Mouse (Mus musculus) liver, embryonic 14.5 days (tissue): Measurements from ENCODE around the gene G430095P16Rik. TPM values are rescaled to one million over a fixed set of nuclear protein-coding genes. Genes with fewer than 3 reads are reported as not detected.

Experiments
- ATAC-seq: fragments of 200-750 bp; cut with Nextera tagmentation; 2 replicates; pipeline ENCODE4 v1.8.0; 2017; ENCODE audit warnings: moderate number of reproducible peaks, mild to moderate bottlenecking, moderate library complexity; ENCODE audit not compliant: insufficient read depth
- DNase-seq, 3 experiments: peaks; one replicate each; pipeline ENCODE4 v3.0.0-alpha.2; 2012 to 2013; ENCODE audit warnings: low read depth in 3 of 3, low spot score in 3 of 3
- H3K27ac ChIP-seq: fragments of 300-500 bp; sonication (generic); 2 replicates; pipeline ENCODE4 v1.5.1; 2014; ENCODE audit warnings: moderate library complexity, mild to moderate bottlenecking, control low read depth, inconsistent platforms
- H3K27me3 ChIP-seq: fragments of 300-500 bp; sonication (generic); 2 replicates; pipeline ENCODE4 v1.6.1; 2014; ENCODE audit warnings: mild to moderate bottlenecking, low read length, moderate library complexity; ENCODE audit not compliant: control insufficient read depth, insufficient read depth
- H3K36me3 ChIP-seq: fragments of 300-500 bp; sonication (generic); replicated peaks from 2 replicates; pipeline ENCODE4 v1.6.1; 2014; ENCODE audit warnings: low read depth; ENCODE audit not compliant: control insufficient read depth, insufficient read depth
- H3K4me1 ChIP-seq, 2 experiments: fragments of 200-500 bp in 1 of 2; fragments of 300-500 bp in 1 of 2; sonication (generic) in 1 of 2; replicated peaks; 2 replicates each; pipeline ENCODE4 v1.6.1; 2012 to 2014; ENCODE audit warnings: antibody characterized with exemption in 1 of 2, inconsistent platforms in 1 of 2, low read length in 1 of 2; ENCODE audit not compliant: control insufficient read depth in 2 of 2, insufficient read depth in 2 of 2
- H3K4me2 ChIP-seq: fragments of 300-500 bp; sonication (generic); 2 replicates; pipeline ENCODE4 v1.6.1; 2014; ENCODE audit warnings: low read depth, mild to moderate bottlenecking, control low read depth, moderate library complexity
- H3K4me3 ChIP-seq, 2 experiments: fragments of 200-500 bp in 1 of 2; fragments of 300-500 bp in 1 of 2; sonication (generic) in 1 of 2; 2 replicates each; pipeline ENCODE4 v1.5.1; 2012 to 2014; ENCODE audit warnings: low read depth in 2 of 2, low read length in 2 of 2, mild to moderate bottlenecking in 2 of 2, control low read depth in 1 of 2, inconsistent platforms in 1 of 2, moderate library complexity in 1 of 2; ENCODE audit not compliant: insufficient read depth in 1 of 2
- H3K9ac ChIP-seq: fragments of 300-500 bp; sonication (generic); replicated peaks from 2 replicates; pipeline ENCODE4 v1.6.1; 2014; ENCODE audit warnings: mild to moderate bottlenecking, control low read depth, moderate library complexity
- H3K9me3 ChIP-seq: fragments of 300-500 bp; sonication (generic); 2 replicates; pipeline ENCODE4 v1.6.1; 2016; ENCODE audit warnings: low read length, mixed read lengths; ENCODE audit not compliant: control insufficient read depth
- CTCF ChIP-seq: IDR thresholded peaks from 2 replicates; pipeline ENCODE4 v1.5.1; 2016; ENCODE audit warnings: antibody characterized with exemption, low read depth, control low read depth
- EP300 ChIP-seq: IDR thresholded peaks from 2 replicates; pipeline ENCODE4 v1.6.1; 2016; ENCODE audit warnings: antibody characterized with exemption, low read depth
- WGBS: fragments of 180-500 bp; shearing (Covaris S2); extraction: QIAGEN DNeasy Blood & Tissue Kit; methylation state at CpG from one replicate; pipeline ENCODE4 v1.1.7; 2014; ENCODE audit not compliant: insufficient replicate concordance; 5-methylcytosine and 5-hydroxymethylcytosine counted together
- polyA plus RNA-seq, 2 experiments: library from polyadenylated mRNA; depleted of rRNA in 1 of 2; stranded (reverse) in 1 of 2; unstranded in 1 of 2; fragments of >200 nt; fragmentation: Nextera tagmentation in 1 of 2; extraction: Ambion mirVana in 1 of 2; gene quantifications; 2 replicates each; pipeline versions ENCODE4 v1.2.1 to v1.2.3; 2012 to 2014

Gene G430095P16Rik
- polyA plus RNA-seq (2012; rRNA removed) (10.9 and 11.9 TPM in 2 replicates), polyA plus RNA-seq (2014; fragmentation: Nextera tagmentation; extraction: Ambion mirVana) (8.3 and 10.3 TPM in 2 replicates)

DNA sequence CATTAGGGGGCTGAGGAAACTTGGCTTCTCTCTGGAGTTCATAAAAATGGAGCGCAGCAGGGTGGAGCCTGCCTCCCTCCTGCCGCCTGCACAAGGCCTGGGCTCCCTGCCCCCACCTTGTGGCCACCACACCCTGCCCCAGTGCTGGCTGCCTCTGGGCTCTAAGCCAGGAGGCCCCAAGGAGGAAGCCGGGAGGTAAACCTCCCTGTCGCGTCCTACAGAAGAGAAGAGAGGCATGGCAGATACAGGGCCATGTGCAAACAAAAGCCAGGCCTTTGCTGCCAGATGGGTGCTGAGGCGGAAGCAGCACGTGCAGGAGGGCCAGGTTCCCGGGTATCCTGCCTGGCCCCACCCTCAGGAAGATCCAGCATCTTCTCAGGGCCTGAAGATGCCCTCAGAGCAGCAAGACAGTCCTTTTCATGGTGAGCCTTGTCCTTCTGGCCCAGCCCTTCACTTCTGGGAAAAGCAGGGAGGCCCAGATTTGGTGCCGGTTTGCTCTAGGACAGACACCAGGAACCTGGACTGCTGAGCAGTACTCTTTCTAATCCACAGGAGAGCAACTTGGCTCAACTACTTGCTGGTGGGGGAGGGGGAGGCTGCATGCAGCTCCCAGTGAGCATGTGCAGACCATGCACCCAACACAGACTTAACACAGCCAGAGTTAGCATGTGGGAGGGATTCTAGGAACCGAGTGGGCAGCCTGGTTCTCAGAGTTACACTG, at the start of gene G430095P16Rik:
Gene G430095P16Rik (plus strand): TSS at position 158 of the 721 bp plus-strand sequence.
- WGBS: 3% methylated on average over 10 of the region's 10 CpGs
- H3K9me3 ChIP-seq: no peaks in the 10 kb centered on the region
- peak; percentile 72 to 80 (median 73) for DNase-seq
- ATAC-seq: peak; percentile 91
- H3K9ac ChIP-seq: peak within 1 kb of the TSS; percentile 92
- H3K4me1 ChIP-seq: peaks cover 51 to 56% of the 10 kb centered on the region in 2 experiments
- peaks cover 2% of the 10 kb centered on the region for H3K36me3 ChIP-seq
- H3K4me2 ChIP-seq: peak within 1 kb of the TSS; percentile 100
- peak within 1 kb of the TSS; percentile 96 for H3K27ac ChIP-seq
- no peaks in the 10 kb centered on the region for H3K27me3 ChIP-seq
- TF ChIP-seq CTCF: peak; percentile 87
- peak; percentile 39; the same call in 1 of the 2 replicates for TF ChIP-seq EP300
- H3K4me3 ChIP-seq: peak within 1 kb of the TSS; percentile 66 to 73

DNA sequence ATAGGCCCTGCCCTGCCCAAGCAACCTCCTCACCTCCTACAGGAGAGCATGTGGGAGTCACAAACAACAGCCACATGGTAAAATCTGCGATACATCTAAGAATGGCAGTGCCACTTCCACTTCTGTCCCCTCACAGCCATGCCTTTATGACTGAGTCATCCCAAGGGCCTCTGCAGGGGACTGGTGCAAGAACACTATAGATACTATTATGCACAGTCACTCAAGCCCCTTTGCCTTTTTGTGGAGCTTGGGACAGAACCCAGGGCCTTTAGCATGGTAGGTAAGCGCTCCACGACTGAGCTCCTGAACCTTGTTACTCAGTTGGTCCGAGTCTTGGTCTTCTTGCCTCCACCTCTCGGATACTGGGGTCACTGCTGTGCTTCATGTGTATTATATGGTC, 45.5 kb upstream of the G430095P16Rik start:
- no peaks in the 10 kb centered on the region for H3K27me3 ChIP-seq
- TF ChIP-seq CTCF: no peak
- TF ChIP-seq EP300: no peak
- H3K27ac ChIP-seq: no peak overlapping the region
- no peak overlapping the region for H3K4me2 ChIP-seq
- WGBS: 75% methylated on average over 5 of the region's 5 CpGs
- DNase-seq (no peak), ATAC-seq (no peak)
- no peaks in the 10 kb centered on the region for H3K9me3 ChIP-seq
- peaks cover 36% of the 10 kb centered on the region for H3K36me3 ChIP-seq
- H3K4me1 ChIP-seq: peaks cover 3 to 4% of the 10 kb centered on the region in 2 experiments; a peak in 1 of 4 replicates
- no peak overlapping the region for H3K9ac ChIP-seq
- no peak overlapping the region for H3K4me3 ChIP-seq

DNA sequence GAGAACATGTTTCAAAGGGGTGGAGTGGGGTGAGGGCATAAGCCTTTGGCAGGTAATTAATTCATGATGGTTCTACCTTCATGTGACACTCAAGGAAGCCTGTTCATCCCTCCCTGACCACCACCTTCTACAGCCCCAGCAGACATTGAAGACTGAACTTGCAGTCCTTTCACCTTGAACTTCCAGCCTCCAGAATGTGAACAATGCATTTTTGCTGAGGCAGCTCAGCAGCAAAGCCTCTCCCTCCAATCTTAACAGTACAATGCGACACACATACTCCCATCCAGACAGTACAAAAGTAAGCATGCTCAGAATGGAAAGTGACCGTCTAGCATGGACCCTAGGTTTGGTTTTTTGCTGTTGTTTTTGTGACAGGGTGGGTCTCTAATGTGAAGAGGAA, 41.3 kb upstream of the G430095P16Rik start:
- no peak for ATAC-seq
- TF ChIP-seq CTCF: no peak
- no peak for TF ChIP-seq EP300
- H3K4me1 ChIP-seq: peaks cover 14 to 19% of the 10 kb centered on the region in 2 experiments
- H3K4me3 ChIP-seq: no peak overlapping the region
- no peak for DNase-seq
- H3K4me2 ChIP-seq: no peak overlapping the region
- 77% methylated on average over 2 of the region's 2 CpGs for WGBS
- peaks cover 10% of the 10 kb centered on the region; the same call in 1 of the 2 replicates for H3K36me3 ChIP-seq
- H3K9ac ChIP-seq: no peak overlapping the region
- no peaks in the 10 kb centered on the region for H3K27me3 ChIP-seq
- H3K27ac ChIP-seq: no peak overlapping the region
- no peaks in the 10 kb centered on the region for H3K9me3 ChIP-seq

DNA sequence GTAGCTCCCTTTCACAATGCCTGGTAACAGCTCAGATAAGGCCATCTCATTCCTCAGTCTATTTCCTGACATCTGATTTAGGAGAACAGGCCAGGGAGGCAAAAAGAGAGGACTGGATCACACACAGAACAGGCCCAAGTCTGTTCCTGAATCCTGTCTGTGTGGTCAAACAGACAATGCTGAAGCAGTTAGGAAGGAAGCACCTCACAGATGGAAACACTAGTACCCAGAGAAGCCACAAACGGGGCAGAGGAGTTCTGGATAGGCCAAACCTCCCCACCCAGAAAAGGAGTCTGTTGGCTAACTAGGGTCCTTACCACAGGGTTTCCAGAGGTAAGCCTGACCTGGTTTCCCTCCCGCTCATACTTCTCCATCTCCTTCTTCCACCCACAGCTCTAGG, 40.5 kb upstream of the G430095P16Rik start:
- no peaks in the 10 kb centered on the region for H3K27me3 ChIP-seq
- DNase-seq (no peak), ATAC-seq (no peak)
- peaks cover 10% of the 10 kb centered on the region; the same call in 1 of the 2 replicates for H3K36me3 ChIP-seq
- H3K9ac ChIP-seq: no peak overlapping the region
- WGBS: 43% methylated on average over 2 of the region's 2 CpGs
- H3K9me3 ChIP-seq: no peaks in the 10 kb centered on the region
- H3K4me2 ChIP-seq: no peak overlapping the region
- TF ChIP-seq CTCF (no peak), EP300 (no peak)
- H3K27ac ChIP-seq: no peak overlapping the region
- no peak overlapping the region for H3K4me3 ChIP-seq
- H3K4me1 ChIP-seq: peaks cover 15 to 19% of the 10 kb centered on the region in 2 experiments

GRCm38 (mm10) chr8:84684537-84684936, 38.3 kb upstream of the G430095P16Rik start:
- Histone ChIP-seq H3K36me3 (peaks cover 10% of the 10 kb centered on the region; the same call in 1 of the 2 replicates), H3K27ac (no peak overlapping the region), H3K4me3 (no peak overlapping the region), H3K27me3 (no peaks in the 10 kb centered on the region), H3K9me3 (no peaks in the 10 kb centered on the region), H3K4me2 (no peak overlapping the region), H3K4me1 (peaks cover 25 to 26% of the 10 kb centered on the region in 2 experiments), H3K9ac (no peak overlapping the region)
- DNase-seq: no peak
- 59% methylated on average over 3 of the region's 3 CpGs for WGBS
- no peak for ATAC-seq
- no peak for TF ChIP-seq EP300
- TF ChIP-seq CTCF: no peak
